Mouse (Mus musculus): Measurements from ENCODE around the gene Ttc30b.

- TF ChIP-seq CTCF (IDR thresholded peaks at IDR 0.05; ENCODE audit: low read depth, low read length): peak; percentile 59; the same call in 1 of the 2 replicates
- TF ChIP-seq POLR2A (IDR thresholded peaks at IDR 0.05; ENCODE audit: borderline replicate concordance, low read depth, low read length): no peak
These were observed 26.1 kb upstream of the Ttc30b start for GRCm38 (mm10) chr2:75964512-75964911.

Measured in bone marrow macrophage, adult 2 months (primary cell).